Mouse (Mus musculus): ENCODE data around the gene Col18a1.

The Col18a1 gene

DNA sequence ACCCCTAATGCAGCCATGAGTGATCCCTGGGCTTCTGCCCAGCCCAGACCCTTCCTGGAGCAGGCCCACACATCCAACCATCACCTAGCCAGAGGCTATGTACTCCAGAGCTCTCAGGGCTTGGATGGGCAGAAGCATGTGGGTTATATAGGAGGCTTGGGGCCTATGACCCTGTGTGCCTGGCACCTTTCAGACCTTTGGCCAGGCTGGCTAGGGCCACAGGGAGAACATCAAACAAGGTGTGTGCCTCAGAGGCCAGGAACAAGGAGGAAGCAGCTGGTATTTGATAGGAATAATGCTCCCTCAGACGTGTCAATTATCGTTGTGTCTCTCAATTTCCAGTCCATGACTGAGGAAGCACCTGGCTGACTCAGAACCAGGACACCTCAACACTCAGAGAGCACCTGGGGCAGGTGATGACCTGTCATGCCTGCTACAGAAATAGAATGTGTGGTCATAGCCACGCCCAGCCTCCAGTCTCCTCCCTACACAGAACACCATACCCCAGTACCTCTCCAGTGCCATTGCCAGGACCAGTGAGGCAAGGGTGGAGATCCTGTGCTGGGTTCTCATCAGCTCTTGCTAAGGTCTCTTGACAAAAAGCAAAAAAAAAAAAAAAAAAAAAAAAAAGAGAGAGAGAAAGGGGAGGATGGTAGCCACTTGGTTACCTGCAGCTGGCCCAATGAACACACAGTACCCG lies 54.6 kb downstream of the Col18a1 start:
- DNase-seq (ENCODE audit: low spot score in 2 of 2) = no peak

DNA sequence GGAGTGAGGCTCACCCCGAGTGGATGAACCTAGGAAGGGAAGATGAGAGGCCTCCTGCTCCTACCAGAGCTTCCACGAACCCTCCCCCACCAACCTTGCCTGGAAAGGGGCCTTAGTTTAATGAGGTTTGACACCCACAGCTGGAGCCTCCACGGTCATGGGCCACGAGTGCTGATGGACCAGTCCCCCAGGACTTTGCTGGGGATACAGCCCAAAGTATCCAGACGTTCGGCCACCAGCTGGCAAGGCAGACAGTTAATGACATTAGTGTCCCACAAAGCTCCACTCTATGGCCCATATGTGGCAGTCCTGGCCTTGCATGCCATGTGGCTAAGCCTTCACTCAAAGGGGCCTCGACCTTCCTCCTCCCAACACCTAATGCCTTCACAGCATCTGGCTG lies 55.5 kb downstream of the Col18a1 start:
- DNase-seq (ENCODE audit: low spot score in 2 of 2) = no peak

DNA sequence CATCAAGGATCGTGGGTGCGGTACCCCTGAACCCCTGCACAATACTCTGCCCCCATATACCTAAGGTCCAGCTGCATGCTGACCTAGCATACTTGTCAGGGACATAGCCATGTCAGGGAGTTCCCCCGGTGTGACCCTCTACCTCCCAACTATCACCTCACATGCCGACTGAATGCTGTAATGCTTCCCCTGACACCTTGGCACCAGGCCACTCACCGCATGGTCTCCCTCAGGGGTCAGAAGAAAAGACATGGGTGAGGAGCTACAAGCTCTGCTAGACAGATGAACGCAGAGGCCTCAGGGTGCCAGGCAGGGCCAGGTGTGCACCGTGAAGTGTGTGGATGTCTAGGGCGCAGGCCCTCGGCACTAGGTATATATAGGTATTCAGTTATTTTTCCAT lies 56.3 kb downstream of the Col18a1 start:
- no peak for DNase-seq (ENCODE audit: low spot score in 2 of 2)

DNA sequence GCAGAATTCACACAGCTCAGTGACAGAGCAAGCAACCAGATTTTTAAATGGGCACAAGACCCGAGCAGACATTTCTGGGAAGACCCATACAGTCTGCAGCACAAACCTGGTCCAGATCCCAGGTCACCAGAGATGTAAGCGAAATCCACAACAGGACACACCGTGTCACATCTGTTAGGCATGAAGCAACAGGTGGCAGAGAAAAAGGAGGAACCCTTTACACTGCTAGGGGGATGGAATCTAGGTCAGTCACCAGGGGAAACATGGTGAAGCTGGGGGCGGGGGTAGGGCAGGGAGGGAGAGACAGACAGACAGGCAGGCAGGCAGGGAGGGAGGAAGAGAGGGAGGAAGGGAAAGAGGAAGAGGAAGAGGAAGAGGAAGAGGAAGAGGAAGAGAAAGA lies 58.2 kb downstream of the Col18a1 start:
- DNase-seq (ENCODE audit: low spot score in 2 of 2) = no peak

DNA sequence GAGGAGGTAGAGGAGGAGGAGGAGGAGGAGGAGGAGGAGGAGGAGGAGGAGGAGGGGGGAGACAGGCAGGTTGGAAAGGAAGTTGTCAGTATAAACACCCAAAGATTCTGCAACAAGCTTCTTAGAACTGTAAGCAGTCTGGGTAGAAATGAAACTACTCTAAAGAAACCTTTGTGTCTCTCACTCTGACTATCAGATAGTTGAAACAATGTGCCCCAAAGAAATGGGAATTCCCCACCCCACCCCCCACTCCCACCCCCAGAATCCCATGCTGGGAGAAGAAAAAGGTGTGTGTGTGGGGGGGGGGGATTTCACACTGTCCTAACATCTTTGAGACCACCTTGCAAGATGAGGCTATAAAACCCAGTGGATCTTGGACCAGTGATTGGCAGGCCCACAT lies 62.0 kb downstream of the Col18a1 start:
- DNase-seq (ENCODE audit: low spot score in 2 of 2) = no peak

DNA sequence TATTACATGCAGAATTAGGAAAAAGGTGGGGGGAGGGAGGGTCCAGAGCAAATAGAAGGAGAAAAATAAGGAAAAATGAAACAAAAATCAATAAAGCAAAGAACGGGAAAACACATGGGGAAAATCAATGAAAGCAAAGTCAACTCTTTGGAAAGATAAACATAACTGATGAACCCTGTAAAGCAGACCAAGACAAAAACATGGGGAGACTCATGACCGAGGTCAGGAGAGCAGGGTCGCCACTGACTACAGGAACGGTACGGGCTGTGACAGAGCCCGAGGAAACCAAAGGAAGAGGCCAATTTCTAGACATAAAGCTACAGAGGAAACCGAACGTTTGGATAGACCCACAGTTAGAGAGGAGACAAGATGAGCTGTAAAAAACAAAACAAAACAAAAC lies 62.7 kb downstream of the Col18a1 start:
- no peak for DNase-seq (ENCODE audit: low spot score in 2 of 2)

DNA sequence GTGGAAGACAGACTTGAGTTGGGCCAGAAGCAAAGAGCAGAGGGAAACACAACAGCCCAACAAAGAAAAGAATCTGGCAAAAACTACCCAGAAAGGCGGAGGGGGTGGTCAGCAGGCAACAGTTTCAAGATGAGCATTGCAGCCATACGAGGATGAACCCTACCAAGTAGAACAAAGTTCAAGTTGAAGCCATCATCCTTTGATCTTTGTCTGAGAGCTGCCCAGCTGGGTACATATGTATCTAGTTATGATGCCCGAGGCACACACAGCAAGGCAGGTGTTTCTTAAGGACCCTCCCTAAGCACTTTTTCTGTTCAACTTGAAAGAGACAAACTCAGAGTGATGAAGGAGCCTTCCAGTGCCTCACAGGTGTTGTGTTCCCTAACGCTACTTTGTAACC lies 66.6 kb downstream of the Col18a1 start:
- DNase-seq (ENCODE audit: low spot score in 2 of 2) = no peak

DNA sequence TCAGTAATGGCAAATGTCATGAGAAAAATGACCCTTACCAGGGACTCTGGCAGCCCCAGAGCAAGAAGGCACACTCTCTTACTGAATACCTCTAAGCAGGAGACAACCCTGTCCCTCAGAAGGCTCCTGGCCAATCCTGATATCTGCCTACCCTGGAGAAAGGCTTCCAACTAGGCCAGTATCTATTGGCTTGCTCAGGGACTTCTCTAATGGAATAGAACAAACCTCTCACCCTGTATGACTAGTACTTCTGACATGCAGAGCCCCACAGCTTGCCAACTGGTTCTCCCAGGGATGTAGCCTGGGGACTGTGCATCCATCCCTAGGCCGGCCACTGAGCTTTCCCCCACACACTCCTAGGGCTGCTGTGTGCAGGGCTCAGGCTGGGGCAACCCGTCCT lies 67.7 kb downstream of the Col18a1 start:
- no peak for DNase-seq (ENCODE audit: low spot score in 2 of 2)

DNA sequence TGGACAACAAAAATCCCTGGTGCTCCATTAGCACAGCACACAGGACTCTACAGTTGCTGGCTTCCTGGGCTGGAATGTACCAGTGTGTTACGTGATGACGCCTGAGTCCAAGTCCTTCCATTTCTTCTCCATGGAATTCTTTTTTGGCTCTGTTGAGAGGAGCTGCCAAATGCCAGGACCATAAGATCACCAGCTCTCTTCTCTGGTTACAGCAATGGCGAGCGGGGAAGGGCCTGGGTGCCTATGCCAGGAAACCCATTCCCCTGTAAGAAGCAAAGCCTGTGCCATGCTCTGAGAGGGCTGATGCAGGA lies 68.5 kb downstream of the Col18a1 start:
- no peak for DNase-seq (ENCODE audit: low spot score in 2 of 2)

DNA sequence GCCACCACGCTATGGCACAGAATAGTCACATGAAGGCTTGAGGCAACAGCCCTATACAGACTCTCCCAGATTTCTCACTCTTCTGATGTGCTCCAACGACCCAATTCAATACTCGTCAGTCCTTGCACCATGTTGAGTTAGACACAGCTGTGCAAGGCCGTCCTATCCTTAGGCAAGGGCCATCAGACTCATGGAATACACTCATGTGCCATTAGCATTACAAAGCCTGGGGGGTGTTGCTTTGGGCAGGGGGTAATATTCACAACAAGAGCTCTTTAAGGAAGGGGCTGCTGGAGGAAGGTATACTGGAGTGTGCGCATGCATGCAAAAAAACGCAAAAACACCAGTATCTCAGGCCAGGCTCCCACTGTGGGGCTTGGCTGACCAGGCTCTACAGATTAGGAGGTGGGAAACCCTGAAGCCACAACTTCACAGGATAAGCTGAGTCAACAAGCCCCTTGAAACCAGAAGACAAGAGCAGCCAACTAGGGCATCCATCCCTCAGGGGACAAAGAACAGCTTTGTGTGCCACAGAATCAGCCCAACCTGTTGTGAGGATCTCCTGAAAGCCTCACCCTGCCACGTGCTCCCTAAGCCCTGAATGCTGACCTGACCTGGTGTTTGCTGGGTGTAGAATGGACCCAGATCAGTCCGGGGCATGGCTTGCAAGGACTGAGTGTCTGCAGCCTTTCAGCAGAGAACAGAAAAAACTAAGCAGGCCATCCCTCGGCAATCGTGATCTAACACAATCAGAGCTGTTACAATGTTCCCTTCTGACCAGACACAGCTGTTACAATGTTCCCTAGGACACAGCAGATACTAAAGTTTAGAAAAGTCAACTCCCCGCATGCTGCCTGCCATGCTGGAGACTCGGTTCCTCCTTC lies 69.1 kb downstream of the Col18a1 start:
- no peak for DNase-seq (ENCODE audit: low spot score in 2 of 2)

DNA sequence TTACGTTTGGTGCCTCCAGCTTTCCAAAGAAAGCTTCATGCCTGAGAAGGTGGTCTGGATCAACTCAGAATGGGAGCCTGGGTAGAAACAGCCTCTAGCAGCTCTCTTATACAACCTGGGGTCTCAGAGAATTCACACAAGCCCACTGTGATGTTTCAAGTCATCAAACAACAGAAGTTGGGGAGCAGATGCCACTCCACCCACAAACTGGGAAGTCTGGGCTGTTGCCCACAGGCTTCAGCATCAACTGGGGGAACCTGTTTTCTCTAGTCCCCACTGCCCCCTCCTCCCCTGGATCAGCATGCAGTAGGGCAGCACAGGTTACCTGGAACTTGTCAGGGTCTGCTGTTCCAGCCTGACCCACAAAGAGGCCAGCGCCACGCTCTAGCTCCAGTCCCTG lies 70.7 kb downstream of the Col18a1 start:
- no peak for DNase-seq (ENCODE audit: low spot score in 2 of 2)

DNA sequence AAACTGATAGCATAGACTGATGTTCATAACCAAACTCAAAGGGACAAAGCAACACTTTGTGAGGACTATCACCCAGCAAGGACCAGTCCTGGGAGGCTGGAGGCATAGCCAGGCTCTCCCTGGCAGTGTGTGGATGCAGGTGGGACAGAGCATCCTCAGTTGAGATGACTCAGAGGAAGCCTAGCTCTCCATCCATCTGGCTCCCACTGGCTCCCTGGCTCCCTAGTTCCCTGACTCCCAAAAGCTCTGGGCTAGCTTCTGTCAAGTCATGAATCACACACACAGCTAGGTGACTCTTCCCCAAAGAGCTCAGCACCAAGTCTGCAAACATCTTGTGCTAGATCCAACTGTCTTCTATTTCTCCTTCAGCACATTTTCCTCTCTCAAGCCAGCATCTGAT lies 72.5 kb downstream of the Col18a1 start:
- no peak for DNase-seq (ENCODE audit: low spot score in 2 of 2)

DNA sequence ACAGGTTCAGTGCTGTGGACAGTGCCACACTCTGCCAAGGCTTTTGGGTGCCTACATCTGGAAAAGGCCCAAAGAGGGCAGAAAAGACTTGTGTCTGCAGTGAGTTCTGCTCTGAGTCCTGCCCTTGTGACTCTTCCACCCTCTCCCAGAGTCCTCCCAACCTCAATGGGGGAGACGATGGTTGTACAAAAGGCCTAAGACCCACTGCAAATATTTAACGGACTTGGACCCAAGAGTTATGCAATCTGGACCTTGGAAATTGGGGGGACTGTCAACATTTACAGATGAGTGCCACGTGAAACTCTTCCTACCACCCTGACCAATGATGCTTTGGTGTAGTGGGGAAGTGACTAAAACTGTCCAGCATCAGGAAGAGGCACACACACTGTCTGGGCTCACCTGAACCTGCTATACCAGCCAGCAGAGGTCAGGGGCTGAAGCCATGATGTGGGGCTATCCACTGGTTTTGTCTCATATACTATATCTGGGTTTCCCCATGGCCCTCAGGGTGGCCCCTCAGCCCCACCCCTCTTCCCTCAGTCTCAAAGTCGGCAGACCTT lies 74.7 kb downstream of the Col18a1 start:
- no peak for DNase-seq (ENCODE audit: low spot score in 2 of 2)

DNA sequence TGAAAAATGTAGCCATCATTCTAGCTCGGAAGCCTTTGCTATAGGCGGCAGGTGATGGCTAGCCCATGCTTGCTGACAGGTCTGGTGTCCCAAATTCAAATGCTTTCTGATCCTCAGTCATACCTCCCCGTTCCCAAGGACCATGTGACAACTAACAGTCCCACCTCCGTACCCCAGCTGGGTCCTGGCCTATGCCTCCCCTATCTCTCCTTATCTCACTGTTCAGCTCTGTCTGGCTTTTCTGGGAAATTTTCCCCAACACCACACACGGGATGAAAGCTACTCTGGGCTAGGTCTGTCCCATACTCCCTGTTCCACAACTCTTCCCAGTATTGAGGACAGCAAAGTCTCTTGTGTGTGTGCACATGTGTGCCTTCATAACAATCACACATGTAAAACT lies 76.3 kb downstream of the Col18a1 start:
- no peak for DNase-seq (ENCODE audit: low spot score in 2 of 2)

DNA sequence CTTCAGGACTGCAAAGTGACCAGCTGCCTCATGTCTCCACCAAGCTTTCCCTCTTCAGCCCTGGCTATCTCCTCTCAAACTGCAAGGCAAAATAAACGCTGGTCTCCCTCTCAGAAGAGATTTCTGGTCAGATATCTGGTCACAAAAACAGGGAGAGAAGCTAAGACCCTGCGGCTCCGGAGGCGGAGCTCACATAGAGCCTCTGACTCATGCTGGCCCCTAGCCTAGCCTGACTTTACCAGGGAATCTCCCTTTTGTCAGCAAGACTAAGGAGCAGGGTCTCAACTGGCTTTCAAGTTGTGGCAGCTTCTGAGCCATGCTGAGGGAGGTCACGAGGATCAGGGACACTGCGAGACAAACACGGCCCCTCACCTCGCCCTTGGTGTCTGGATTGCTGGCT lies 77.0 kb downstream of the Col18a1 start:
- DNase-seq (ENCODE audit: low spot score in 2 of 2) = no peak

DNA sequence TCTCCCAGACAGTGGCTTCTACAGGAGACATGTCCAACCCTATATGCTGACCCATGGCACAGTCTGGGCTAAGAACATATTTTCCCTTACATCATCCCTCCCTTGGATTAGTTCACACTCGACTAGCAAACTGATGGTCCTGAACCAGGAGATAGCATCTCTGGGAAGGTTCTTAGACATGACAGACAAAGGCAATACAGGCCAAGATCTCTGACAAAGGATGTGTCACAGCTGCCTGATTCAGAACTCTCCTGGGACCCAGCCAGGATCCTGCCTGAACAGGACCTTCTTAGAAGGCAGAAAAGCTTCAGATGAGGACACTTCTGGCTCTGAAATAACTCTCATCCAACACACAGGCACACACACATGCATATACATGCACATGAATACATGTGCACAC lies 81.8 kb downstream of the Col18a1 start:
- DNase-seq (ENCODE audit: low spot score in 2 of 2) = no peak

DNA sequence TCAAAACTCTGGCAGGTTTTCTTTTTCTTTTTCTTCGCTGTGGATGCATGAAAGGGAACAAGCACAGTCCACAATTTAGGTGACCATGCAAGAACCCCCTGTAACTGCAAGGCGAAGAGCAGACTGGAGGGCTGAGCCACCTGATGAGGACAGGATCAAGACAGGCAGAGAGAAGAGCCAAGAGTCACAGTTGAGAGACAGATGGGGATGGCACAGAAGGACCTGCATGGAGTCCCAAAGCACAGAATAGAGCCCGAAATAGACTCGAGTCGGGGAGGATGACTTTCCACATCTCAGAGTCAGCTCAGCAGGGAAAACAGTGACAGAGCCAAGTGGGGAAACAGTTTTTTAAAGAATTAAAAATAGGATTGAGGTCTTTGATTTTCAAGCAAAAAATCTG lies 83.4 kb downstream of the Col18a1 start:
- no peak for DNase-seq (ENCODE audit: low spot score in 2 of 2)

DNA sequence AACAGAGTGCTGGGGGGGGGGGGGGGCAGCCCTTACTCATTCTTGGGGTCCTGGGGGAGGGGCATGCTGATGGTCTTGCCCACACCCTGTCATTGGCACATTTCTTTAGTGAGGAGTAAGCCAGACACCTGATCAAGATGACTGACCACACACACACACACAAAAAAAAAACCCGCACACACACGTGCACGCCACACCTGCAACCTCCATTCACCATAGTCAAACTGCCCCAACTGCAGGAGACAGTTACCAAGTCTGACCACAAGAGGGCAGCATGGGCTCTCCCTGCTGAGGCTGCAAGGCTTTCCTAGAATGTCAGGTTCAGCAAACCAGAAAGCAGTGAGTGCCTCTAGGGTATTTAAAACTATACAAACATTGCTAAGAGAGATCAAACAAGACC lies 83.9 kb downstream of the Col18a1 start:
- DNase-seq (ENCODE audit: low spot score in 2 of 2) = peak; percentile 82

DNA sequence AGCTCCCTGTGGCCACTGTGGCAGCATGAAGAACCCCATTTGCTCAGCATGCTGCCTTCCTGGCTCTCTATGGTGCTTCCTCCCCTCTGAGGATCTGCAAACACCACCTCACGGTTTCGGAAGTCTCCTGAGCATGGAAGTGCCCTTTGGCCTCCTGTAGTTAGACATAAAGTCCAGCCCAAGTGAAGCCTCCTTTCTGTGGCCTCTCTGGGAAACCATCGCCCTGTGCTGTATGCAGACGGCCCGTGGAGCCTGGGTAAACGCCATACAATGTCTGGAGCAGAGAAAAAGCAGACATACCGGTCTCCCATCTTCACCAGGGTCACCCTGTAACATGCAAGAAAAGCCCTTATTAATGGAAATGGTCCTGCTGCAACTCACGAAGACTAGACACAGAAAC lies 87.4 kb downstream of the Col18a1 start:
- DNase-seq (ENCODE audit: low spot score in 2 of 2) = no peak

DNA sequence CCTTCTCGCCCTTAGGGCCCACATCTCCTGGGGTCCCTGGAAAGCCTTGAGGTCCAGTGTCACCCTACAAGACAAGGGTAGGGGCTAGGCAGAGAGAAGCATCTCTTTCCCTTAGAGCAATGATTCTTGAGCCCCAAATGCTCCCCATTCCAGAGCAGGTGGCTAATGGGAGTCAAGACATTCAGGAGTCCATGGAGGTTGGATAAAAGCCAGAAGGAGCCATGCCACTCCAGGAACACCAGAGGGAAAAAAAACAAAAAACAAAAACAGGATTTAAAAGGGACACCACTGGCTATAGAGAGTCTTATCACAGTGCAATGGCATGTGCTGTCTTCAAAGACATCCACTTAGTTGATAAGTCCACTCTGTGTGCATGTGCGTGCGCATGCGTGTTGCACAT lies 87.9 kb downstream of the Col18a1 start:
- DNase-seq (ENCODE audit: low spot score in 2 of 2) = no peak

DNA sequence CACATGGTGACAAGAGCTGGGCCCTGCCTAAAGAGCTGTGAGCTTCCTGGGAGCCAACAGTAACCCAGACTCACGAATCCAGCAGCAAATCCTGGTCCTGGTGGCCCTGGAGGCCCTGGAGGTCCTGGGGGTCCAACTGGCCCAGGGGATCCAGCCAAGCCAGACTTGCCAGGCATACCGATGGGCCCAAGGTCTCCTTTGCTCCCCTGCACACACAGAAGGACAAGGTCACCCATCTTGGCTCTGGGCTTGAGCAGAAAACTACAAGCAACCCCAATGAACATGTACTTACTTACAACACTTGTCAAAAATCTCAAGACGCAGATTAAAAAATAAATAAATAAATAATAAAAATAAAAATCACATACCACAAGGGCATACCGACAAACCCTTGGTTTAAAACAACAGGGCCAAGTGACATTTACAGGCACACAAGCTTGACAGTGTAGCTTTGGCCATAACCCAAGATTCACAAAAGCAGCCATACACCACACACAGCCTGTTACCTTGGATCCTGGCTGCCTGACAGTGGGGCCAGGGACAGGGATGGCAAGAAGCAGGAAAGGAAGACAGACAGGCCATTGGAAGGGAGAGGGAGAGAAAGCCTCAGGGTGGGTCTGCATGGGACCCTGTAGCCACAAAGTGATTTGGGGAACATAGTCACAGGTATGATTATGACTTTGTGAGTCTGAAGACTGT lies 91.9 kb downstream of the Col18a1 start:
- no peak for DNase-seq (ENCODE audit: low spot score in 2 of 2)

DNA sequence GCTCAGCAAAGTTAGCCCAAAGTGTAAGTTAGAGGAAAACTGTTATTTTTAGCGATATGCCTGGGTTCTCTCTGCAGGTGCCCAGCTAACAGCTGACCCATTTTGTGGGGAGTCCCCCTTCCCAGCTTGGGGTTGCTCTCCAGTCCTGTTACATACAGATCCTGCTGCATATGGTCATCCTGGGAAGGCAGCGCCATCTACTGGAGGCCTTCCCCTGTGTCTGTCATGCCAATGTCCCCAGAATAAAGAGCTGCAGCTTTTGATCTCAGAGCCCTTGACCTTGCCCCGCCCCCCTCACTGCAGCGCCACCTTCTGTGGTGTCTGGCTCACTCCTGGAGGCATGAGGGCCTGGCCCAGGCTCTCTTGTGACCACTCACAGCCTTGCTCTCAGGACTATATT lies 96.3 kb downstream of the Col18a1 start:
- DNase-seq (ENCODE audit: low spot score in 2 of 2) = peak in 1 of 2 experiments; percentile 69

DNA sequence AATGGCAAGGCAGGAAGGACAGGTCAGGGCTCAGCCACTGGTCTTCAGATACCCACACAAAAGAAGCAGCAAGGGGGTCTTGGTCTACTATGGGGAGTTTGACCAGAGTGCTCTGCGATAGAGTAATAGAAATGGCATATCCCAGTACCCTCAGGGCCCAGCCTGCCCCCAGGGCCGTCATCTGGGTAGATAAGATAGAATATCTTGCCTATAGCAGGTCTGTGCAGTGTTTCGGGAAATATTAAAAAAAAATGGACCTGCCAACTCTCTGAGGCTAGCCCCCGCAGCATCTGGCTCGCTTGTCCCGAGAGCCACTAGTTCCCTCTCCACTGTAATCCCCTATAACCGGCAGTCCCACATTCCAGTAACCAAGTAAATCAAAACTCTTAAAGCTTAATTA lies 97.9 kb downstream of the Col18a1 start:
- DNase-seq (ENCODE audit: low spot score in 2 of 2) = no peak

All from cerebellum, postnatal 4 days (tissue).